Mouse (Mus musculus) heart, postnatal 4 days (tissue): Measurements from ENCODE around the gene Bend4. TPM values are rescaled to one million over a fixed set of nuclear protein-coding genes. Genes with fewer than 3 reads are reported as not detected.
A peak's percentile ranks its signal among the peaks of the same experiment; 100 is the strongest.

Source experiments
- DNase-seq: peaks from one replicate; pipeline ENCODE4 v3.0.0; 2021
- total RNA-seq, 2 experiments: library from RNA; stranded (reverse); gene quantifications; 2 replicates each; pipeline ENCODE4 v1.2.3; 2021

Bend4 gene
- total RNA-seq, 2 experiments from 2014 or later = 15.0 to 16.5 TPM

GRCm38 (mm10) chr5:67411475-67411874 is 16.6 kb downstream of the Bend4 start:
- DNase-seq = no peak

GRCm38 (mm10) chr5:67410426-67410825 is 17.7 kb downstream of the Bend4 start:
- DNase-seq = peak; percentile 33

GRCm38 (mm10) chr5:67408391-67408790 is 19.7 kb downstream of the Bend4 start:
- no peak for DNase-seq

GRCm38 (mm10) chr5:67404919-67405318 is 23.2 kb downstream of the Bend4 start:
- no peak for DNase-seq

GRCm38 (mm10) chr5:67404380-67404779 is 23.7 kb downstream of the Bend4 start:
- no peak for DNase-seq

- no peak for DNase-seq
These were observed 26.5 kb downstream of the Bend4 start for GRCm38 (mm10) chr5:67401612-67402011.

GRCm38 (mm10) chr5:67400608-67401480 is 27.3 kb downstream of the Bend4 start:
- no peak for DNase-seq

- DNase-seq = no peak
These were observed 28.1 kb downstream of the Bend4 start for GRCm38 (mm10) chr5:67399876-67400607.

GRCm38 (mm10) chr5:67397186-67397585 is 30.9 kb downstream of the Bend4 start:
- no peak for DNase-seq

- DNase-seq = no peak
These were observed 32.8 kb downstream of the Bend4 start for GRCm38 (mm10) chr5:67395211-67395851.

- no peak for DNase-seq
These were observed 34.2 kb downstream of the Bend4 start for GRCm38 (mm10) chr5:67393951-67394350.

- DNase-seq = no peak
These were observed 45.6 kb downstream of the Bend4 start for GRCm38 (mm10) chr5:67382556-67382955.

- DNase-seq = no peak
These were observed 46.4 kb downstream of the Bend4 start for GRCm38 (mm10) chr5:67381690-67382089.

- DNase-seq = no peak
These were observed 51.0 kb downstream of the Bend4 start for GRCm38 (mm10) chr5:67377044-67377621.

GRCm38 (mm10) chr5:67362931-67363330 is 65.2 kb downstream of the Bend4 start:
- no peak for DNase-seq

- no peak for DNase-seq
These were observed 65.8 kb downstream of the Bend4 start for GRCm38 (mm10) chr5:67362316-67362715.

GRCm38 (mm10) chr5:67348949-67349348 is 79.2 kb downstream of the Bend4 start:
- DNase-seq = no peak

GRCm38 (mm10) chr5:67347060-67347459 is 81.0 kb downstream of the Bend4 start:
- DNase-seq = no peak
